In the genomic region with DNA sequence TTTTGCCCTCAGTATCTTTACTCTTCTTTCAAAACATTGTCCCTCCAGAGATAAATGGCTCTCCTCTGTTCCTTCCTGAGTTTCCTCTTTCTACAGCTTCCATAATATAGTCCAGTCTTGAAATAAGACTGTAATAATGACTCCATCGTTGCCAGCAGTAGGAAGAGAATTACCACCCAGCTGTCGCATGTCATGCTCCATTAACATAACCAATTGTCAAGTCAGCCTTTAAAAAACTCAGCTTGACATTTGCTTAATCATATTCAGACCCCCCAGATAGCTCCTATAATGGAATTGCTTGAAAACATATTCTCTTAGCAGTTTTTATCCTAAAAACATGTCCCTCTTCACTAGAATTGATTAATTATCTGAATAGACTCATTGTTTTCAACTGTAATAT, we compare ENCODE assay signal across 21 mouse cellular contexts. TPM values are rescaled to one million over a fixed set of nuclear protein-coding genes. Genes with fewer than 3 reads are reported as not detected.
A peak's percentile ranks its signal among the peaks of the same experiment; 100 is the strongest.
DNase-seq lines count a peak whose midpoint lies in the region; ATAC-seq and TF ChIP-seq lines count a peak whose summit lies in the region.
"Had no signal": no experiment of that assay in that cellular context is flagged by ENCODE, and none has a peak within 500 bp of the region (broad histone marks: within the 10 kb centered on the region; RNA-seq: fewer than 3 reads in every experiment).

No protein-coding gene starts in this region.

- no peaks in the 10 kb centered on the region for H3K9me3 ChIP-seq in hindbrain, embryonic 11.5 days (ENCODE audit: control insufficient read depth, low read length)
- H3K9me3 ChIP-seq in hindbrain, embryonic 10.5 days, result no peaks in the 10 kb centered on the region
- H3K9me3 ChIP-seq in hindbrain, embryonic 12.5 days (replicated peaks), result no peaks in the 10 kb centered on the region
- no peaks in the 10 kb centered on the region for H3K9me3 ChIP-seq in neural tube, embryonic 14.5 days (ENCODE audit: control insufficient read depth, low read length)
- H3K9me3 ChIP-seq in stomach, postnatal 0 days (ENCODE audit: control insufficient read depth, low read length), result no peaks in the 10 kb centered on the region
- H3K9me3 ChIP-seq: embryonic facial prominence, embryonic 15.5 days; limb, embryonic 15.5 days; liver, embryonic 15.5 days had no signal

- no peak overlapping the region for H3K9ac ChIP-seq in hindbrain, embryonic 11.5 days (ENCODE audit: low read depth, low read length)
- no peak overlapping the region for H3K9ac ChIP-seq in hindbrain, embryonic 12.5 days
- H3K9ac ChIP-seq in neural tube, embryonic 14.5 days (replicated peaks; ENCODE audit: low read depth, low read length), result no peak overlapping the region
- no peak overlapping the region for H3K9ac ChIP-seq in stomach, postnatal 0 days (ENCODE audit: low read length)
- H3K9ac ChIP-seq: embryonic facial prominence, embryonic 15.5 days; limb, embryonic 15.5 days; liver, embryonic 15.5 days had no signal

- DNase-seq in hindbrain, embryonic 11.5 days (ENCODE audit: low spot score), result no peak
- no peak for DNase-seq in hindbrain, embryonic 10.5 days (ENCODE audit: low spot score)
- DNase-seq in urinary bladder, postnatal 4 days (ENCODE audit: low spot score in 2 of 2), result no peak
- DNase-seq in stomach, postnatal 0 days (ENCODE audit: low spot score), result no peak
- DNase-seq: adrenal gland, adult 2 months; cerebellum, adult 9-11 months; gastrocnemius, postnatal 25 days; heart, adult 2 months; heart, postnatal 36 days; kidney, adult 8-10 months; kidney, postnatal 4 days; spleen, adult 18-20 months; thymus, adult 18-20 months had no signal

- WGBS in hindbrain, embryonic 11.5 days, result 28% methylated on average over 2 of the region's 2 CpGs
- 40% methylated on average over 2 of the region's 2 CpGs for WGBS in hindbrain, embryonic 10.5 days
- 29% methylated on average over 2 of the region's 2 CpGs for WGBS in hindbrain, embryonic 12.5 days
- 21% methylated on average over 2 of the region's 2 CpGs for WGBS in neural tube, embryonic 14.5 days
- 50% methylated on average over 2 of the region's 2 CpGs for WGBS in stomach, postnatal 0 days

- no peak overlapping the region for H3ac ChIP-seq in C2C12 (ENCODE audit: control insufficient read depth, insufficient read length, low read depth)

- H3K4me2 ChIP-seq in hindbrain, embryonic 11.5 days (replicated peaks; ENCODE audit: low read depth, low read length), result no peak overlapping the region
- no peak overlapping the region for H3K4me2 ChIP-seq in hindbrain, embryonic 12.5 days (replicated peaks)
- no peak overlapping the region for H3K4me2 ChIP-seq in neural tube, embryonic 14.5 days (ENCODE audit: low read depth, low read length)
- H3K4me2 ChIP-seq in stomach, postnatal 0 days (replicated peaks; ENCODE audit: low read depth), result no peak overlapping the region
- H3K4me2 ChIP-seq: embryonic facial prominence, embryonic 15.5 days; limb, embryonic 15.5 days; liver, embryonic 15.5 days; midbrain, embryonic 11.5 days had no signal

- no peak for TF ChIP-seq CTCF in C2C12 (IDR thresholded peaks at IDR 0.05; ENCODE audit: control insufficient read depth, insufficient read depth, insufficient read length)
- TF ChIP-seq CTCF in stomach, postnatal 0 days (IDR thresholded peaks at IDR 0.05; ENCODE audit: low read depth), result no peak

- TF ChIP-seq EP300 in stomach, postnatal 0 days (optimal IDR thresholded peaks at IDR 0.05), result no peak

- H3K4me1 ChIP-seq in hindbrain, embryonic 11.5 days (replicated peaks; ENCODE audit: control insufficient read depth, insufficient read depth, low read length), result no peaks in the 10 kb centered on the region
- peaks cover 5% of the 10 kb centered on the region for H3K4me1 ChIP-seq in hindbrain, embryonic 10.5 days (replicated peaks)
- H3K4me1 ChIP-seq in hindbrain, embryonic 12.5 days, result peaks cover 1% of the 10 kb centered on the region; the same call in 1 of the 2 replicates
- no peaks in the 10 kb centered on the region; the same call in 1 of the 2 replicates for H3K4me1 ChIP-seq in neural tube, embryonic 14.5 days (ENCODE audit: control insufficient read depth, insufficient read depth, low read length)
- no peaks in the 10 kb centered on the region for H3K4me1 ChIP-seq in stomach, postnatal 0 days (replicated peaks; ENCODE audit: control insufficient read depth, insufficient read depth)
- H3K4me1 ChIP-seq: embryonic facial prominence, embryonic 15.5 days; liver, embryonic 15.5 days had no signal

- H3K36me3 ChIP-seq in hindbrain, embryonic 11.5 days (ENCODE audit: control insufficient read depth, insufficient read depth, low read length), result no peaks in the 10 kb centered on the region
- H3K36me3 ChIP-seq in hindbrain, embryonic 10.5 days, result no peaks in the 10 kb centered on the region
- no peaks in the 10 kb centered on the region for H3K36me3 ChIP-seq in C2C12 (ENCODE audit: control insufficient read depth, insufficient read depth)
- no peaks in the 10 kb centered on the region for H3K36me3 ChIP-seq in hindbrain, embryonic 12.5 days
- H3K36me3 ChIP-seq in neural tube, embryonic 14.5 days (ENCODE audit: control insufficient read depth, insufficient read depth, low read length), result no peaks in the 10 kb centered on the region
- H3K36me3 ChIP-seq in stomach, postnatal 0 days (ENCODE audit: control insufficient read depth, insufficient read depth, low read length), result no peaks in the 10 kb centered on the region
- H3K36me3 ChIP-seq: embryonic facial prominence, embryonic 15.5 days; limb, embryonic 15.5 days; liver, embryonic 15.5 days had no signal

- no peak overlapping the region for H3K4me3 ChIP-seq in hindbrain, embryonic 11.5 days (ENCODE audit: low read depth, low read length)
- H3K4me3 ChIP-seq in hindbrain, embryonic 10.5 days, result no peak overlapping the region
- H3K4me3 ChIP-seq in C2C12 (ENCODE audit: insufficient read depth, poor library complexity, severe bottlenecking), result no peak overlapping the region
- H3K4me3 ChIP-seq in hindbrain, embryonic 12.5 days, result no peak overlapping the region
- H3K4me3 ChIP-seq in neural tube, embryonic 14.5 days (ENCODE audit: low read depth, low read length), result no peak overlapping the region
- H3K4me3 ChIP-seq in stomach, postnatal 0 days (ENCODE audit: low read depth, low read length), result no peak overlapping the region
- H3K4me3 ChIP-seq: embryonic facial prominence, embryonic 15.5 days; heart, adult 2 months; limb, embryonic 15.5 days; liver, embryonic 15.5 days had no signal

- H3K79me2 ChIP-seq in C2C12 (ENCODE audit: control insufficient read depth, insufficient read depth), result peaks cover 20% of the 10 kb centered on the region

- H3K27ac ChIP-seq in hindbrain, embryonic 11.5 days (ENCODE audit: low read depth, low read length), result no peak overlapping the region
- H3K27ac ChIP-seq in hindbrain, embryonic 10.5 days, result no peak overlapping the region
- H3K27ac ChIP-seq in hindbrain, embryonic 12.5 days, result no peak overlapping the region
- no peak overlapping the region; the same call in 1 of the 2 replicates for H3K27ac ChIP-seq in neural tube, embryonic 14.5 days (ENCODE audit: low read depth, low read length)
- H3K27ac ChIP-seq in stomach, postnatal 0 days (replicated peaks), result no peak overlapping the region
- H3K27ac ChIP-seq: embryonic facial prominence, embryonic 15.5 days; heart, adult 2 months; limb, embryonic 15.5 days; liver, embryonic 15.5 days had no signal

- no peaks in the 10 kb centered on the region for H3K79me3 ChIP-seq in C2C12 (ENCODE audit: low read depth)

- no peaks in the 10 kb centered on the region; the same call in 1 of the 2 replicates for H3K27me3 ChIP-seq in hindbrain, embryonic 11.5 days (ENCODE audit: control insufficient read depth, insufficient read depth, low read length)
- H3K27me3 ChIP-seq in hindbrain, embryonic 10.5 days (ENCODE audit: insufficient read depth, poor library complexity, severe bottlenecking), result peaks cover 9% of the 10 kb centered on the region; the same call in 1 of the 2 replicates
- no peaks in the 10 kb centered on the region for H3K27me3 ChIP-seq in C2C12 (ENCODE audit: control insufficient read depth, insufficient read depth, insufficient read length)
- peaks cover 11% of the 10 kb centered on the region for H3K27me3 ChIP-seq in hindbrain, embryonic 12.5 days
- no peaks in the 10 kb centered on the region for H3K27me3 ChIP-seq in neural tube, embryonic 14.5 days (ENCODE audit: control insufficient read depth, insufficient read depth, low read length)
- H3K27me3 ChIP-seq in stomach, postnatal 0 days (ENCODE audit: control insufficient read depth, insufficient read depth, low read length), result no peaks in the 10 kb centered on the region
- H3K27me3 ChIP-seq: limb, embryonic 15.5 days had no signal

- ATAC-seq in hindbrain, embryonic 11.5 days (ENCODE audit: low FRiP score), result peak; percentile 43; the same call in 1 of the 2 replicates
- peak; percentile 67 for ATAC-seq in hindbrain, embryonic 12.5 days (ENCODE audit: low FRiP score)
- peak; percentile 73; the same call in 1 of the 2 replicates for ATAC-seq in neural tube, embryonic 14.5 days (ENCODE audit: low read depth)
- no peak for ATAC-seq in stomach, postnatal 0 days (ENCODE audit: low FRiP score, low TSS enrichment)
- ATAC-seq: lung, postnatal 0 days had no signal

TF ChIP-seq in C2C12, 6 proteins besides CTCF, POLR2A, EP300 and RAD21:
- TF ChIP-seq CEBPB (IDR thresholded peaks at IDR 0.05; ENCODE audit: low read depth) (no peak), MYOG (IDR thresholded peaks at IDR 0.05; ENCODE audit: control insufficient read depth, extremely low read depth, insufficient read length) (no peak), USF1 (IDR thresholded peaks at IDR 0.05; ENCODE audit: low read depth) (no peak), FOSL1 (IDR thresholded peaks at IDR 0.05; ENCODE audit: insufficient read depth, low read length, poor library complexity, severe bottlenecking) (no peak), MAX (IDR thresholded peaks at IDR 0.05) (no peak), MYOD1 (IDR thresholded peaks at IDR 0.05; ENCODE audit: control insufficient read depth, insufficient read length, low read depth) (peak; percentile 24)

RNA-seq across cellular contexts. Expression of gene Pde4dip, which starts 58.4 kb away (rescaled TPM):
- 27.5 and 35.5 TPM in 2 replicates for polyA plus RNA-seq in hindbrain, embryonic 11.5 days (2014; fragmentation: Nextera tagmentation; extraction: Ambion mirVana)
- 22.4 and 29.4 TPM in 2 replicates for polyA plus RNA-seq in hindbrain, embryonic 10.5 days (2016; fragmentation: Nextera tagmentation; extraction: Ambion mirVana)
- polyA plus RNA-seq in C2C12 (2012; fragmentation: generic; extraction: Trizol), result 26.4 TPM
- 50.7 and 54.9 TPM in 2 replicates for polyA plus RNA-seq in hindbrain, embryonic 12.5 days (2016; fragmentation: Nextera tagmentation; extraction: Ambion mirVana)
- polyA plus RNA-seq in neural tube, embryonic 14.5 days (2014; fragmentation: Nextera tagmentation; extraction: Ambion mirVana), result 75.8 and 87.1 TPM in 2 replicates
- 9.3 and 9.9 TPM in 2 replicates for polyA plus RNA-seq in stomach, postnatal 0 days (2015; fragmentation: Nextera tagmentation; extraction: Ambion mirVana)
